Mouse (Mus musculus): ENCODE measurements around the gene Tex264.
A peak's percentile ranks its signal among the peaks of the same experiment; 100 is the strongest.
"Not testable (repeated sequence)": the region's sequence is repeated elsewhere in the genome, so short reads cannot be mapped to it uniquely, and the experiment has no call there.

The Tex264 gene

DNA sequence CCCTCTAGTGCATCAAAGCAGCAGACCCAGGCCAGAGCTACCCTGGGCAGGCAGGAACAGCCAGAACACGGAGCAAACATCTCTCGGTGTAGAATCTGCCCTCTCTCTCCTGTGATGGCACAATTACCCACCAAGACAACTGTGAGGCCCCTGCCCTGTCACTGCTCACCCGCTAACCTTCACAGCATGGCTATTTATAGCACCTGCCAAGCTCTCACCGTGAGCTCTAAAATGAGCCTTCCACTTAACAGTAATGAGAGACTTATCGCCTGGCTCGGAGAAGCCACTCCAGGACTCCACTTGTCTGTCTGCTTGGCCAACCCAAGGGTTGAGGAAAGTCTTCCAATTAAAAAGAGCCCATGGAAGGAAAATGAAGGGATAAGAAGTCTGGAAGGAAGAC lies 22.5 kb downstream of the Tex264 start:
- DNase-seq, result no peak

DNA sequence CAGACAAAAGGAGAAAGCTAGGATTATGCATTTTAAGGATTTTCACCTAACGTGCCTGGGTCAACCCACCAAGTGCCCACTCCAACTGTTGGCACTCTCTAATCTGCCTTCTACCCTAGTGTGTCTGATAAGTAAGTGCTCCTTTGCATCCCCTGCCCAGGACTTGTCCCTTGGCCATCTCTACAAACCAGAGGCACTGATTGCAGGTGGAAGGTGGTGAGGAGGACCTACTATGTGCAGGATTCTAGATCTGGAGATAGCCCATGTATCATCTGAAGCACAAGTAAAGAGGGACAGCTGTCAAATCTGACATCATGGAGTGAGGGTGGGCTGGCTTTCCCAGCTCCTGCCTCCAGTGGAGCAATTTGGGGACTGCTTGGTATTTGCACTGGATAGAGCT lies 25.8 kb downstream of the Tex264 start:
- no peak for DNase-seq

DNA sequence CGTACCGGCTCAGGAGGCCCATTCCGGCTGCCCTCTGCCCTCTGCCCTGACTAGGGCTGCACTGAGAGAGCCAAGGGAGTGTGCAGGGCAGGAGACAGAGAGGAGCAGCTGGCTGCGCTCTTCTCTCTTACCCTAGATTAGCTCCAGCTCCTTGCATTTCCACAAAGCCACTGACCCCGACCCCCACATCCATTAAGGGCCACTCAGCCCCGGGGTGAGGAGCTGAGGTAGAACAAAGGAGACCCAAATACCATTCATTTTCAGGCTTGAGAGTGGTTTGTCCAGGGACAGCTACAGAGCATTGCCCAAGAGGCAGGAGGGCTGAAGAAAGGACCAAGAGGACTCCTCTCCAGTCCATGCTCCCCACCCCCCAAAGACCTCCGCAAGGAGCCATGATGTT lies 26.3 kb downstream of the Tex264 start:
- DNase-seq, result no peak

DNA sequence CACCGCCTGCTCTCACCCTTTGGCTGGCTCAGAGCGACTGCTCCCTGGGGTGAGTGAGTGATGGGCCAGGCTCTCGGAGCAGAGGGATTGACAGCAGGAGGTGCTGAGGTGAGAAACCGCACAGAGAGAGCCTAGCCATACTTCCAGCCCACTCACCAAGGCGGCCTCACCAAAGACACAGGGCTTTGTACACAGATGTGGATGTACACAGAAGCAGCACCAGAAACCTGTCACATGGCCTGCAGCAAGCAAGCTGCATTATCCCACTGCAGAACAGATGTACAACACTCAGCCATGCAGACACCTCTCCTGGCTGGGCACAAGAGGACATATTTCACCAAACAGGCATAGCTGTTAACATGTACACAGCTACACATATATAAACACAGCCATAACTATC lies 28.1 kb downstream of the Tex264 start:
- DNase-seq, result no peak

DNA sequence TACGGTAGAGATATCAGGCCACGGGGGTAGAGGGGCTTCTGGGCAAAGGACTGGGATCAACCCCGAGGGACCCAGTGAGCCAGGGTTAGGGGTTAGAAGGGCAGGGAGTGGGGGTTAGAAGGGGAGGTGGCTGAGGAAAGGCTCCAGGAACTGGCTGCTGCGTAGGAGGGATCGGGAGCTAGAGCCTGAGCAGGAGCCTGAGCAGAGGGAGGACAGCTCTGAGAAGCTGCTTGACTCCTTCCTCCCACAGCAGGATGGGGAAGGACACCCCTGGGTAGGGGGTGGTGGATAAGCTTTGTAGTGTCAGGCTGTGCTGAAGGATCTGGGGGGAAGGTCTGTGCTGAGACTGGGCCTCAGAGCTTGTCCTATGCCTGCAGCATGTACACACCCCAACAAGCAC lies 28.9 kb downstream of the Tex264 start:
- no peak for DNase-seq

DNA sequence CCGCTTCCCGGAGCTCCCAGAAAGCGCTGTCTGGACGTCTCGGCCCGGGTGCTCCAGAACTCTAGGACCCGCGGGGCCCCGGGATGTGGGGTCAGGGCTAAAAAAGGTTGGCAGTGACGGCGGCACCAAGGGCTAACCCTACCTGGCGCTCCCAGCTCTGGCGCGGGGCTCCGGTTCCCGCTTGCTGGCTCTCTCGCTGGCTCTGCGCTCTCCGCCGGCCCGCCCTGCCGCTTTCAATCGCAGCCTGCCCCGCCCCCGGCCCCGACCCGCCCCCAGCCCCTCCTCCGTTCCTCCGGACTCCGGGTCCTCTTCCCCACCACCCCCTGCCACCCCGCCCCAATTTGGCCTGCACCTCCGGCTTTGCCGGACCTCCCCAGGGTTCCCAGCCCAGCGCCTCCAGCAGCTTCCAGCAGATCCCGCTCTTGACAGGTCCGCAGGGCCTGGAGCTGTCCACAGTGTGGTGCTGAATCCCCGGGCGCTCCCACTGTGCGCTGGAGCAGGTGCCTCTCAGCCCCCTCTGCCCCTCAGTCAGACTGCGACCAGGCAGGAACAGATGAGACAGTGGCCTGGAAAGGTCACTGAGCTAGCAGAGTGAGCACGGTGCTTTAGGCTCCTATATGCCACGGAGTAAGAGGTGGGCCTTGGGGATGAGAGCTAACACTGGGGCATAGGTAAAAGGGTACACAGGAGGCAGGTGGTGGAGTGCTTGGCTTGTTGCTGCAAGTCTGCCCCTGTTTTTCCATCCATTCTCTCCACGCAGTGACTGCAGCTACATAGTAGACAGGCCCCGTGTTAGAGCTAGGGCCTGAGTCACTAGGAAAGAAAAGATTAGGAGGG lies 29.6 kb downstream of the Tex264 start, which contains the start of gene Grm2:
Grm2 (minus strand) TSS at position 199 of the 837 bp plus-strand sequence.
- no peak for DNase-seq

DNA sequence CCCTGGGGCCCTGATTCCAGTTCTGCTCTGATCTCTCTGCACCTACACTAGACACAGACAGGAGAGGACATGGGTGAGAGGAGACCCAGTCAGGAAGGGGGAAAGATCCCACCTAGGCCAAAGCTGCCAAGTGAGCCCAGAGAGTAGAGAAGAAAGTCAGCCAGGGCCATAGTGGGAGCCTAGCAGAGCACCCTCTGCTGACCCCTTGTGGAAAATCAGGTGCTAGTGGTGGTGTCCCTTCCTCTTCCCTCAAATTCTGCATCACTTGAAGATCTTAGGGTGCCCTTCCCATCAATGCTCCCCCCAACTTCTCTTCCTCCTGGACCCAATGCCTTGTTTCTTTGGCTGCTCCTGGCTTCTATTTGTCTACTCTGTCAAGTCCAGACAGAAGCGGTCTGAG lies 33.0 kb downstream of the Tex264 start:
- no peak for DNase-seq

DNA sequence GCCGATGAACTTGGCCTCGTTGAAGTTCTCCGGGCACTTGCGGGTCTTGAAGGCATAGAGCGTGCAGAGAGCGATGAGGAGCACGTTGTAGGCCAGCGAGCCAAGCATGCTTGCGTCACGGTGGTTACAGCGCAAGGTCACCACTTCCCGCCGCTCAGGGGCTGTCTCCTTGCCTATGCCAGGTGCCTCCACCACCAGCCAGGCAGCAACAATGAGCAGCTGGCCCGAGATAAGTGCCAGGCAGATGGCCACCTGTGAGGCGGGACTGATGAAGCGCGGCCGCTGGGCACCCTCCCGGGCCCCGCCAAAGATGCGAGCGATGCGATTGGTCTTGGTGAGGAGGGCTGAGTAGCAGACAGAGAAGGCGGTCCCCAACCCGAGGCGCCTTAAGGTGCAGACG lies 38.5 kb downstream of the Tex264 start:
- no peak for DNase-seq

DNA sequence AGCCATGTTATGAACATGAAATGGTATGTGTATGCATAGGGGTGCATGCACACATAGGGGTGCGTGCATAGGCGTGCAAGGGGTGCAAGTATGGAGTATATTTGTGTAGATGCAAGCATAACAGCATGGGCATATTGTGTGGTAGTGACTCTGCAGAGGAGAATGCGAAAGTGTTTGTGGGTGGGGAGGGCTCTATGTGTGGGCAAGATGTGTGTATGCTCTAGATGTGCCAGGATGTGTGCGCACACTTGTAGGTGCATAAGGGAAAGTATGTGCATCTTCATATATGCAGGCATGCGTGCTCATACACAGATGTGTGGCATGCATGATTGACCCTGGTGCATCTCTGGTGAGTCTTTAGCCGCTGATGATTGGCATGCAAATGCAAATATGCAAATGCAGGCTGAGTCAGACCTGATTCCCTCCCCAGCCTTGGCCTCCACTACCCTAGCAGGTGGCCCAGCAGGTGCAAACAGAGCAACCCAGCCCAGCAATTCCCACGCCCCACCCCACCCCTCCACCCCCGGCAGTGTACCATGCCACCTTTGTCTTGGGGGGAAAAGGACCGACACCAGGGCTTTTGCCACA lies 39.9 kb downstream of the Tex264 start:
- no peak for DNase-seq

DNA sequence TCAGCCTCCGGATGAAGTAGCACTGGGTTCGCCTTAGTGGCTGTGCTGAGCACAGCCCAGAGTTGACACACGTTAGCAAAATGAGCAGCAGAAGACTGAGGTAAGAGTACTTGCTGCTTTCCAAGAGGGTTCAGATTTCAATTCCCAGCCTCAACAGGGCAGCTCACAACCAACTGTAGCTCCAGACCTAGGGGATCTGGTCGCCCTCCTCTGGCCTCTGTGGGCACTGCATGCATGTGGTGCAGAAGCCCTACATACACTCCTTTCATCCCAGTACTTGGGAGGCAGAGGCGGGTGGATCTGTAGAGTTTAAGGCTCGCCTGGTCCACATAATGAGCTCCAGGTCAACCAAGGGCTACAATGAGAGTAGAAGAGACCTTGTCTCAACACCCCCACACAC lies 41.9 kb downstream of the Tex264 start:
- DNase-seq, result no peak

DNA sequence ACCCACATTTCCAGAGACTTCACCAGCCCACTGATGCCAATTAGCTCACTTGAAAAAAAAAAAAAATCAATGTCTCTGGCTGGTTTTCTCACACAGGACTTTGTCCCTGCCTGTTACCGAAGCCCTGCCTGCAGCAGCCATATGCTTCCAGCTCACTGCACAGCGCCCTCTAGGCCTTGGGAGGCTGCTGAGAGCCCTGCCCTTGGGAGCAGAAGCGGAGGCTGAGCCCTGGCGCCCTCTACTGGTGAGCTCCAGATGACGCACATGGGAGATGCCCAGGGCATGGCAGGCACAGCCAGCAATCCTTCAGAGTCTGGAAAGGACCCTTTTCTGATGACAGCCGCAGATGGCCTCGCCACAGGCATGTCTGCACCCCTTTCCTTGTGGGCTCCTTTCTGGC lies 42.6 kb downstream of the Tex264 start:
- DNase-seq, result peak; percentile 72 to 73

DNA sequence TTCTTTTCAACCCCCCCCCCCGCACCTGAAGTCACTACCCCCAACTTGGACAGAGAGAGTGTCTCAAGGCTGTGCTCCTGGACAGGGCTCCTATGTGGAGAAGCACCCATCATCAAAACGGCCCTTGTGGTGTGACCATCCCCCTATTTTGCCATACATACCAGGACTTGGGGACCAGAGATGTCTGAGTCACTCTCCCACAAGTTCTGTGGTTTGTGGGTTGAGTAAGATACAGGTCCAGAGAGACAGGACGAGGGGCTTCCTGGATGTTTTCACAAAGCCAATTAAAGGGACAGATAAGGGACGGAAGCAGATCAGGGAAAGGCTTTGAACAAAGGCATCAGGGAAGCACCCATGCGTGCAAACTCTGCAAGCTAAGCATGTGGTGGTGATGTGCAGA lies 44.4 kb downstream of the Tex264 start:
- no peak for DNase-seq

DNA sequence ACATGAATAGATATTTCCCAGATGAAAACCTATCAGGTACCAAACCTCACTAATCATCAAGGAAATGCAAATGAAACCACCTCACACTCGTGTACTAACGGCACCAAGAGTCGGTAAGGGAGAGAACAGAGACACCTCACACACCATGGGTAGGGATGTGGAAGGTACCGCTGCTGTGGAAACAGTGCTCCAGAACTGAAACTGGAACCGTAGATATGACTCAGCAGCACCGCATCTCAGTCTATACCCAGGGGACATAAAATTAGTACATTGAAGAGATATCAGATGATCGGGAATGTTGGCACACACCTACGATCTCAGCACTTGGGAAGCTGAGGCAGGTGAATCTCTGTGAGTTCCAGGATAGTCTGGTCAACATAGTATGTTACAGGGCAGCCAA lies 47.6 kb downstream of the Tex264 start:
- no peak for DNase-seq

DNA sequence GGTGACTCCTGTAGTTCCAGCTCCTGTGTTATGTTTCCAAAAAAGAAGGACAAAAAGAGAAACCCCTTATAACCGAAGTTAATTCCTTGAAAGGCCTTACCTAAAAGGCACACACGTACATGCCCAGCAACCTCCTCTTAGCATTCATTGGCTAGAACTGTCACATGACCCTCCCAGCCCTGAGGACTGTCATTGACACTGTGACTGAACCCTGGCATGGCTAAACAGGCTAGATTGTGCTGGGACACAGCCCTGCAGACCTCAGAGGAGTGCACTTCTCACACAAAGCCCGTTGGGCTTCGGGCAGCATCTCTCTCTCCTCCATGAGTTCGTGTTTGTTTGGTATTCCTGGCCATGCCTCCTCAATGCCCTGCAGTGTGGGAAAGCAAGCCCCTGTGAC lies 53.5 kb downstream of the Tex264 start:
- no peak for DNase-seq

DNA sequence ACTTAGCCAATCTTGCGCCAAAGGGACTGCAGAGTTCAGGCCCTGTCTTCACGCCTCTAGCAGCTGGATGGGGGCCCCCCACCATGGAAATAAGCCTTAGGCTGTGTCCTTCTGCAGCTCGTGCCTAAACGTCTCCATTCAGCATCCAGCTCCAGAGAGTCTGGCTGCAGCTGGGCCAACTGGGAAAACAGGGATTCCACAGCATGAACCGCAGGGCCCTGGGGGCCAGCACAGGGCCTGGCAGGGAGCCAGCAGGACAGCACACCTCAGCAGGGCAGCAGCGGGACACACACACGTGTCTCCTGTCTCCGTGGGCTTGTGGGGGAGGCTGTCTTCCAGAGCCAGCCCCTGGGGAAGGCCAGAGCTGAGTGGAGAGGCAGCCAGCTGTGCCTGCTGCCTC lies 57.9 kb downstream of the Tex264 start:
- DNase-seq, result not testable (repeated sequence)

DNA sequence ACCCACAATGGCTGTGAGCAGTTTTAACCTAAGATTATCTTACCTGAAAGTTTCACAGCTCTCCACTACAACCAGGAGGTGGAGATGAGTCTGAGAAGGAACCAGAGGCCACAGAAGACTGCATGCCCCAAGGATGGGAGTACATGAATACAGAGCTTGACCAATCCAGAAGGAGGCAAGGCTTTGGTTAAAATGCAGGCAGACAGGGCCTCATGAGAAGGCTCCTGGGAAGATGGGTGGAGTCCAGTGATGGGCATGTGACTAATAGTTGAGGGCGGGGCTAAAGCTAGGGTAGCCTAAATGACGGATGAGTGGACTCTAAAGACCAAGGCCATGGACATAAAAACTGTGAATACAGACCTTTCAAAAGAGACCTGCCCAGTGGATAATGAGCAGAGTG lies 59.4 kb downstream of the Tex264 start, which contains the start of gene Iqcf6:
Iqcf6 (plus strand) TSS at position 301 of the 400 bp plus-strand sequence.
- no peak for DNase-seq

DNA sequence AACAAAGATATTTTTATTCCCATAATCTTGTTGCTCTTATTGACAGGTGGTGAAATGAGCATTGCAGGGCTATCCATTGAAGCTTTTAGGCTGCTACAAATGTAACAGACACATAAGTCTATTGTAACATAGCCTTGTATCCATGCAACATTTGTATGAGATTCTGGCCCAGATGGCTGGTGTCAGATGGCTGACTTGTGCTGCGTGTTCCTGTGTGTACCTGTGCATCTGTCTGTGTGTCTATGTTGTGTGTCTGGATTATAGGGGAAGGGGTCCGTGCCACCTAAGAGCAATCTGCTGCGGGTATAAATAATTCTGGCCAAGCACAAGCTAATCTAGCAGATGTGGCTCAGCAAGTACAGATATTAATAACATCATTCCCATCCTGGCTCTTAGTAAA lies 68.2 kb downstream of the Tex264 start:
- DNase-seq, result no peak

DNA sequence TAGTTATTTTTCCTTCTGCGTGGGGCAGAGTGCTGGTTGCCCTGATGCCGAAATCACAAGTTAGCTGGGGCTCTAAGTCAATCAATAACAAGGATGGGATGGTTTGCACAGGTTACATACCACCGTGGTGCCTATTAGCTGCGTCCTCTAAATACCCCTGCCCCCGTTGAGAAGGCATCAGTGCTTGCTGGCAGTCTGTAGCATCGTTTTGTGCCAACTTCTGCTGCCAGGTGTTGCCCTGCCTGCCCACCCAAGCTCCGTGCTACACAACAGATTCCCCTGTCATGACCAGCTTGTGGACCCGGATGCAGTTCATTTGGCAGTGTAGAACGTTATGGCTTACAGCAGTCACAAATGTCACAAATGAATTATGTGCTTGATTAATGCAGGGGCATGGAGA lies 69.4 kb downstream of the Tex264 start:
- DNase-seq, result no peak

DNA sequence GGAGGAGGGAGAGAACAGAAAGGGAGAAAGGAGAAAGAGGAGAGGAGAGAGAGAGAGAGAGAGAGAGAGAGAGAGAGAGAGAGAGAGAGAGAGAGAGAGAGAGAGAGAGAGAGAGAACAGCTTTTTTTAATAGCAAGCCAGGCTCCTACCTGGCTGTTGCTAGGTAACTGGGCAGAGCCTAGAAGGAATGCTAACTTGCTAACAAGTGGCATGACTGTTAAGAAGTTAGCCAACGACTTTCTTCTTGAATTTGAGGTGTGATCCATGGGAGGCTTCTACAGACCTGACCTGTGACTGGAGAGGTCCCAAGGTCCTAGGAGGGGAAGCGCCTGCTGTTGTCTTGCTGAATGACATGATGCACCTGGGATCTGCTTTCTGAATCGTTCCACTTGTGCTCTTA lies 71.1 kb downstream of the Tex264 start:
- no peak for DNase-seq

DNA sequence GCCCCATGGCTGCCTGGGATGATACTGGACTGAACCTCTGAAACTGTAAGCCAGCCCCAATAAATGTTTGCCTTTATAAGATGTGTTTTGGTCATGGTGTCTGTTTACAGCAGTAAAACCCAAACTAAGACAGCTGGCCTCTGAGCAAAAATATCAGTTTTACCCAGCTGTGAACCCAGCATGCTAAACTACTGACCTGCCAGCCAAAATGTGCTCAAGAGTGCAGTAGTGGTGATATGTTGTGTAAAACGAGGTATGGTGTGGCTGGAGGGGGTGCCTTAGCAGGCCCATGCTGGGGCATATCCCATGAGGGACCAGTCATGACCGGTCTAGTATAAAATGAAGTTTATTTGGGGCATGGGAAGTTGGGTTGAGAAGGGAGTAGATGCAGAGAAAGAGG lies 71.8 kb downstream of the Tex264 start:
- DNase-seq, result no peak

DNA sequence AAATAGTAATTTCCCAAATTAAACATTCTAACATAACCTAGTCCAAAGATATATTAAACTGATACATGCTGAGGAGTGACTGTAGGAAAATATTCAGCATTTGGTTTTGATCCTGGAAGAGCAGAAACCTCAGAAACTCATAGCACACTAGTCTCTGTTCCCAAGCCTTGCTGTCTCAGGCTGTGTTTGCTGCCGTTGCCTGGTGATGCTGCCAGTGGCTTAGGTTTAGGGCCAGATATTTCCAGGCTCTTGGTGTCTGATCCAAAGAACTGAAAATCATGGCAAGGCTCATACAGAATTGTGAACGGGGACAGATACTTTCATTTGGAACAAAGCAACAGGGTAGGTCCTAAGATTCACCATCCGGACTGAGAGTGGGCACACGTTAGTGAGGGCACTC lies 75.0 kb downstream of the Tex264 start:
- DNase-seq, result no peak

Measured in cerebellum, adult 18-20 months (tissue).